Mouse (Mus musculus): Measurements from ENCODE around the gene Tada2a. TPM values are rescaled to one million over a fixed set of nuclear protein-coding genes. Genes with fewer than 3 reads are reported as not detected.
A peak's percentile ranks its signal among the peaks of the same experiment; 100 is the strongest.

Gene Tada2a
- 33.2 and 33.6 TPM in 2 replicates for polyA plus RNA-seq (2015; fragmentation: Nextera tagmentation; extraction: Ambion mirVana)

GRCm38 (mm10) chr11:84128943-84129798, at the start of gene Tada2a, which contains the start of gene Acaca:
Tada2a (minus strand) TSS chr11:84129600.
Acaca (plus strand) TSS chr11:84129672.
- ATAC-seq (ENCODE audit: borderline replicate concordance, extremely low read depth, low FRiP score, low TSS enrichment): peak; percentile 90
- Histone ChIP-seq H3K9me3 (no peaks in the 10 kb centered on the region), H3K4me2 (peak within 1 kb of the TSS; percentile 87), H3K27ac (peak within 1 kb of the TSS; percentile 37), H3K27me3 (no peaks in the 10 kb centered on the region), H3K4me1 (peaks cover 13% of the 10 kb centered on the region), H3K9ac (peak within 1 kb of the TSS; percentile 89), H3K4me3 (peak within 1 kb of the TSS; percentile 92), H3K36me3 (peaks cover 24% of the 10 kb centered on the region; the same call in 1 of the 2 replicates)
- under 1% methylated on average over 80 of the region's 83 CpGs for WGBS

- peak overlapping the region; percentile 38; the same call in 1 of the 2 replicates for H3K9ac ChIP-seq
- no peaks in the 10 kb centered on the region for H3K36me3 ChIP-seq
- 20% methylated on average over 4 of the region's 4 CpGs for WGBS
Measured at GRCm38 (mm10) chr11:84178571-84178970, 49.2 kb upstream of the Tada2a start.

GRCm38 (mm10) chr11:84172539-84173435, 43.4 kb upstream of the Tada2a start:
- ATAC-seq (ENCODE audit: borderline replicate concordance, extremely low read depth, low FRiP score, low TSS enrichment): no peak
- no peak overlapping the region for H3K4me2 ChIP-seq
- H3K9ac ChIP-seq: no peak overlapping the region
- H3K27ac ChIP-seq: no peak overlapping the region
- H3K9me3 ChIP-seq: no peaks in the 10 kb centered on the region
- H3K36me3 ChIP-seq: no peaks in the 10 kb centered on the region
- no peaks in the 10 kb centered on the region for H3K4me1 ChIP-seq
- H3K27me3 ChIP-seq: no peaks in the 10 kb centered on the region
- 64% methylated on average over 11 of the region's 11 CpGs for WGBS
- no peak overlapping the region for H3K4me3 ChIP-seq

More at GRCm38 (mm10) chr11:84178571-84178970, 49.2 kb upstream of the Tada2a start:
- Histone ChIP-seq H3K9me3 (no peaks in the 10 kb centered on the region), H3K27ac (no peak overlapping the region), H3K4me1 (peaks cover 23% of the 10 kb centered on the region), H3K4me2 (peak overlapping the region; percentile 82), H3K4me3 (peak overlapping the region; percentile 91; the same call in 1 of the 2 replicates), H3K27me3 (no peaks in the 10 kb centered on the region)
- no peak for ATAC-seq (ENCODE audit: borderline replicate concordance, extremely low read depth, low FRiP score, low TSS enrichment)

GRCm38 (mm10) chr11:84168701-84169288, 39.4 kb upstream of the Tada2a start:
- no peak overlapping the region for H3K27ac ChIP-seq
- 20% methylated on average over 7 of the region's 7 CpGs for WGBS
- H3K9ac ChIP-seq: no peak overlapping the region
- no peaks in the 10 kb centered on the region for H3K9me3 ChIP-seq
- no peak for ATAC-seq (ENCODE audit: borderline replicate concordance, extremely low read depth, low FRiP score, low TSS enrichment)
- no peaks in the 10 kb centered on the region for H3K36me3 ChIP-seq
- no peaks in the 10 kb centered on the region for H3K27me3 ChIP-seq
- H3K4me3 ChIP-seq: no peak overlapping the region
- H3K4me2 ChIP-seq: peak overlapping the region; percentile 33; the same call in 1 of the 2 replicates
- no peaks in the 10 kb centered on the region for H3K4me1 ChIP-seq

- H3K9ac ChIP-seq: no peak within 1 kb of the TSS
- no peaks in the 10 kb centered on the region for H3K27me3 ChIP-seq
- ATAC-seq (ENCODE audit: borderline replicate concordance, extremely low read depth, low FRiP score, low TSS enrichment): no peak
- WGBS: 79% methylated on average over 5 of the region's 5 CpGs
- no peak within 1 kb of the TSS for H3K27ac ChIP-seq
- H3K4me2 ChIP-seq: no peak within 1 kb of the TSS
- no peaks in the 10 kb centered on the region for H3K36me3 ChIP-seq
- no peak within 1 kb of the TSS for H3K4me3 ChIP-seq
- no peaks in the 10 kb centered on the region for H3K9me3 ChIP-seq
- H3K4me1 ChIP-seq: no peaks in the 10 kb centered on the region
Measured at GRCm38 (mm10) chr11:84167046-84167526, 37.7 kb upstream of the Tada2a start, which contains the start of gene Gm11437. Gm11437 (minus strand) TSS chr11:84167476.

GRCm38 (mm10) chr11:84164561-84164960, 35.2 kb upstream of the Tada2a start:
- no peaks in the 10 kb centered on the region for H3K4me1 ChIP-seq
- 49% methylated on average over 4 of the region's 4 CpGs for WGBS
- no peak overlapping the region for H3K27ac ChIP-seq
- ATAC-seq (ENCODE audit: borderline replicate concordance, extremely low read depth, low FRiP score, low TSS enrichment): no peak
- H3K27me3 ChIP-seq: no peaks in the 10 kb centered on the region
- no peak overlapping the region for H3K9ac ChIP-seq
- no peak overlapping the region for H3K4me3 ChIP-seq
- H3K4me2 ChIP-seq: no peak overlapping the region
- no peaks in the 10 kb centered on the region for H3K36me3 ChIP-seq
- no peaks in the 10 kb centered on the region for H3K9me3 ChIP-seq

GRCm38 (mm10) chr11:84164123-84164522, 34.7 kb upstream of the Tada2a start:
- Histone ChIP-seq H3K9ac (no peak overlapping the region), H3K9me3 (no peaks in the 10 kb centered on the region), H3K4me2 (no peak overlapping the region), H3K4me1 (no peaks in the 10 kb centered on the region), H3K27ac (no peak overlapping the region), H3K4me3 (no peak overlapping the region), H3K36me3 (no peaks in the 10 kb centered on the region), H3K27me3 (no peaks in the 10 kb centered on the region)
- WGBS: 77% methylated on average over 6 of the region's 6 CpGs
- ATAC-seq (ENCODE audit: borderline replicate concordance, extremely low read depth, low FRiP score, low TSS enrichment): no peak

GRCm38 (mm10) chr11:84156535-84157262, 27.3 kb upstream of the Tada2a start:
- no peaks in the 10 kb centered on the region for H3K4me1 ChIP-seq
- no peak overlapping the region for H3K9ac ChIP-seq
- no peaks in the 10 kb centered on the region for H3K27me3 ChIP-seq
- no peak for ATAC-seq (ENCODE audit: borderline replicate concordance, extremely low read depth, low FRiP score, low TSS enrichment)
- H3K27ac ChIP-seq: no peak overlapping the region
- H3K36me3 ChIP-seq: no peaks in the 10 kb centered on the region
- H3K9me3 ChIP-seq: no peaks in the 10 kb centered on the region
- no peak overlapping the region for H3K4me3 ChIP-seq
- WGBS: 91% methylated on average over 4 of the region's 4 CpGs
- H3K4me2 ChIP-seq: no peak overlapping the region

GRCm38 (mm10) chr11:84150884-84151283, 21.5 kb upstream of the Tada2a start:
- no peaks in the 10 kb centered on the region for H3K27me3 ChIP-seq
- no peaks in the 10 kb centered on the region for H3K9me3 ChIP-seq
- H3K4me3 ChIP-seq: no peak overlapping the region
- no peaks in the 10 kb centered on the region for H3K36me3 ChIP-seq
- H3K4me1 ChIP-seq: no peaks in the 10 kb centered on the region
- H3K9ac ChIP-seq: no peak overlapping the region
- H3K4me2 ChIP-seq: no peak overlapping the region
- ATAC-seq (ENCODE audit: borderline replicate concordance, extremely low read depth, low FRiP score, low TSS enrichment): no peak
- no peak overlapping the region for H3K27ac ChIP-seq
- WGBS: 58% methylated on average over 2 of the region's 2 CpGs

GRCm38 (mm10) chr11:84146081-84146480, 16.7 kb upstream of the Tada2a start:
- Histone ChIP-seq H3K4me2 (no peak overlapping the region), H3K4me3 (no peak overlapping the region), H3K27me3 (no peaks in the 10 kb centered on the region), H3K9ac (no peak overlapping the region), H3K4me1 (no peaks in the 10 kb centered on the region), H3K27ac (no peak overlapping the region), H3K9me3 (no peaks in the 10 kb centered on the region), H3K36me3 (no peaks in the 10 kb centered on the region)
- WGBS: 63% methylated on average over 3 of the region's 3 CpGs
- no peak for ATAC-seq (ENCODE audit: borderline replicate concordance, extremely low read depth, low FRiP score, low TSS enrichment)
